Mouse (Mus musculus) neural tube, embryonic 14.5 days (tissue): Measurements from ENCODE around the gene Fcmr. TPM values are rescaled to one million over a fixed set of nuclear protein-coding genes. Genes with fewer than 3 reads are reported as not detected.

ENCODE experiments used
- ATAC-seq: fragments of 200-750 bp; cut with Nextera tagmentation; 2 replicates; pipeline ENCODE4 v1.8.0; 2017; ENCODE audit warnings: low read depth, mild to moderate bottlenecking, moderate TSS enrichment, moderate library complexity
- H3K27ac ChIP-seq: fragments of 300-500 bp; sonication (generic); 2 replicates; pipeline ENCODE4 v1.5.1; 2014; ENCODE audit warnings: low read depth, mild to moderate bottlenecking, control low read depth, low read length, moderate library complexity, mixed read lengths
- H3K27me3 ChIP-seq: fragments of 300-500 bp; sonication (generic); 2 replicates; pipeline ENCODE4 v1.6.1; 2014; ENCODE audit warnings: low read length; ENCODE audit not compliant: control insufficient read depth, insufficient read depth
- H3K36me3 ChIP-seq: fragments of 300-500 bp; sonication (generic); 2 replicates; pipeline ENCODE4 v1.6.1; 2014; ENCODE audit warnings: low read length, mixed read lengths; ENCODE audit not compliant: control insufficient read depth, insufficient read depth
- H3K4me1 ChIP-seq: fragments of 300-500 bp; sonication (generic); 2 replicates; pipeline ENCODE4 v1.6.1; 2014; ENCODE audit warnings: low read length; ENCODE audit not compliant: control insufficient read depth, insufficient read depth
- H3K4me2 ChIP-seq: fragments of 300-500 bp; sonication (generic); 2 replicates; pipeline ENCODE4 v1.6.1; 2014; ENCODE audit warnings: mild to moderate bottlenecking, low read depth, low read length, control low read depth
- H3K4me3 ChIP-seq: fragments of 300-500 bp; sonication (generic); 2 replicates; pipeline ENCODE4 v1.5.1; 2014; ENCODE audit warnings: low read depth, low read length, control low read depth, mixed read lengths
- H3K9ac ChIP-seq: fragments of 300-500 bp; sonication (generic); replicated peaks from 2 replicates; pipeline ENCODE4 v1.6.1; 2014; ENCODE audit warnings: low read depth, mild to moderate bottlenecking, control low read depth, low read length, mixed read lengths
- H3K9me3 ChIP-seq: fragments of 300-500 bp; sonication (generic); 2 replicates; pipeline ENCODE4 v1.6.1; 2016; ENCODE audit warnings: low read length; ENCODE audit not compliant: control insufficient read depth
- WGBS: fragments of 180-500 bp; shearing (Covaris S2); extraction: QIAGEN DNeasy Blood & Tissue Kit; methylation state at CpG from one replicate; pipeline ENCODE4 v1.1.7; 2014; 5-methylcytosine and 5-hydroxymethylcytosine counted together
- polyA plus RNA-seq: library from polyadenylated mRNA; unstranded; fragments of >200 nt; fragmentation: Nextera tagmentation; extraction: Ambion mirVana; gene quantifications from 2 replicates; pipeline ENCODE4 v1.2.1, GENCODE M21; 2014

Gene Fcmr
- polyA plus RNA-seq, 1 experiment from 2014 or later: 1.7 TPM

- Histone ChIP-seq H3K9ac (no peak overlapping the region), H3K4me2 (no peak overlapping the region), H3K4me1 (no peaks in the 10 kb centered on the region), H3K27ac (no peak overlapping the region), H3K36me3 (no peaks in the 10 kb centered on the region), H3K4me3 (no peak overlapping the region), H3K27me3 (no peaks in the 10 kb centered on the region), H3K9me3 (no peaks in the 10 kb centered on the region)
- no peak for ATAC-seq
- WGBS: 76% methylated on average over 5 of the region's 5 CpGs
Measured at GRCm38 (mm10) chr1:130832230-130833149, 33.0 kb upstream of the Fcmr start.

- Histone ChIP-seq H3K27me3 (no peaks in the 10 kb centered on the region), H3K4me2 (no peak overlapping the region), H3K36me3 (no peaks in the 10 kb centered on the region), H3K4me1 (no peaks in the 10 kb centered on the region), H3K9me3 (no peaks in the 10 kb centered on the region), H3K9ac (no peak overlapping the region), H3K4me3 (no peak overlapping the region), H3K27ac (no peak overlapping the region)
- ATAC-seq: no peak
- 90% methylated on average over 6 of the region's 6 CpGs for WGBS
Measured at GRCm38 (mm10) chr1:130835161-130835936, 30.1 kb upstream of the Fcmr start.

- H3K4me2 ChIP-seq: no peak overlapping the region
- WGBS: 61% methylated on average over 6 of the region's 6 CpGs
- no peak overlapping the region for H3K9ac ChIP-seq
- no peak for ATAC-seq
- no peaks in the 10 kb centered on the region for H3K36me3 ChIP-seq
- no peaks in the 10 kb centered on the region for H3K4me1 ChIP-seq
- no peaks in the 10 kb centered on the region for H3K9me3 ChIP-seq
- H3K27me3 ChIP-seq: no peaks in the 10 kb centered on the region
- no peak overlapping the region for H3K27ac ChIP-seq
- H3K4me3 ChIP-seq: no peak overlapping the region
Measured at GRCm38 (mm10) chr1:130838288-130838687, 27.2 kb upstream of the Fcmr start.

GRCm38 (mm10) chr1:130840599-130841379 is 24.7 kb upstream of the Fcmr start:
- no peaks in the 10 kb centered on the region for H3K36me3 ChIP-seq
- ATAC-seq: no peak
- H3K9me3 ChIP-seq: no peaks in the 10 kb centered on the region
- H3K9ac ChIP-seq: no peak overlapping the region
- no peaks in the 10 kb centered on the region for H3K4me1 ChIP-seq
- no peak overlapping the region for H3K27ac ChIP-seq
- WGBS: 66% methylated on average over 8 of the region's 8 CpGs
- H3K4me3 ChIP-seq: no peak overlapping the region
- H3K27me3 ChIP-seq: no peaks in the 10 kb centered on the region
- H3K4me2 ChIP-seq: no peak overlapping the region

- Histone ChIP-seq H3K9ac (no peak overlapping the region), H3K9me3 (no peaks in the 10 kb centered on the region), H3K4me3 (no peak overlapping the region), H3K4me1 (no peaks in the 10 kb centered on the region), H3K36me3 (no peaks in the 10 kb centered on the region), H3K27ac (no peak overlapping the region), H3K27me3 (no peaks in the 10 kb centered on the region), H3K4me2 (no peak overlapping the region)
- no peak for ATAC-seq
- WGBS: 91% methylated on average over 7 of the region's 7 CpGs
Measured at GRCm38 (mm10) chr1:130841621-130842020, 23.8 kb upstream of the Fcmr start.

- 94% methylated on average over 7 of the region's 7 CpGs for WGBS
- Histone ChIP-seq H3K9ac (no peak overlapping the region), H3K4me2 (no peak overlapping the region), H3K27me3 (no peaks in the 10 kb centered on the region), H3K4me3 (no peak overlapping the region), H3K4me1 (no peaks in the 10 kb centered on the region), H3K36me3 (no peaks in the 10 kb centered on the region), H3K9me3 (no peaks in the 10 kb centered on the region), H3K27ac (no peak overlapping the region)
- ATAC-seq: no peak
Measured at GRCm38 (mm10) chr1:130844516-130844915, 21.0 kb upstream of the Fcmr start.

GRCm38 (mm10) chr1:130849530-130850214 is 15.8 kb upstream of the Fcmr start:
- no peaks in the 10 kb centered on the region for H3K4me1 ChIP-seq
- no peak for ATAC-seq
- WGBS: 93% methylated on average over 10 of the region's 10 CpGs
- no peaks in the 10 kb centered on the region for H3K27me3 ChIP-seq
- H3K36me3 ChIP-seq: no peaks in the 10 kb centered on the region
- no peak overlapping the region for H3K4me3 ChIP-seq
- no peak overlapping the region for H3K9ac ChIP-seq
- no peak overlapping the region for H3K4me2 ChIP-seq
- no peak overlapping the region for H3K27ac ChIP-seq
- no peaks in the 10 kb centered on the region for H3K9me3 ChIP-seq

- Histone ChIP-seq H3K27me3 (no peaks in the 10 kb centered on the region), H3K9me3 (no peaks in the 10 kb centered on the region), H3K4me2 (no peak overlapping the region), H3K27ac (no peak overlapping the region), H3K9ac (no peak overlapping the region), H3K36me3 (no peaks in the 10 kb centered on the region), H3K4me1 (no peaks in the 10 kb centered on the region), H3K4me3 (no peak overlapping the region)
- ATAC-seq: no peak
- 92% methylated on average over 5 of the region's 5 CpGs for WGBS
Measured at GRCm38 (mm10) chr1:130850405-130850804, 15.1 kb upstream of the Fcmr start.
